Comparison of ENCODE assay signal across 8 mouse cellular contexts in the genomic region with DNA sequence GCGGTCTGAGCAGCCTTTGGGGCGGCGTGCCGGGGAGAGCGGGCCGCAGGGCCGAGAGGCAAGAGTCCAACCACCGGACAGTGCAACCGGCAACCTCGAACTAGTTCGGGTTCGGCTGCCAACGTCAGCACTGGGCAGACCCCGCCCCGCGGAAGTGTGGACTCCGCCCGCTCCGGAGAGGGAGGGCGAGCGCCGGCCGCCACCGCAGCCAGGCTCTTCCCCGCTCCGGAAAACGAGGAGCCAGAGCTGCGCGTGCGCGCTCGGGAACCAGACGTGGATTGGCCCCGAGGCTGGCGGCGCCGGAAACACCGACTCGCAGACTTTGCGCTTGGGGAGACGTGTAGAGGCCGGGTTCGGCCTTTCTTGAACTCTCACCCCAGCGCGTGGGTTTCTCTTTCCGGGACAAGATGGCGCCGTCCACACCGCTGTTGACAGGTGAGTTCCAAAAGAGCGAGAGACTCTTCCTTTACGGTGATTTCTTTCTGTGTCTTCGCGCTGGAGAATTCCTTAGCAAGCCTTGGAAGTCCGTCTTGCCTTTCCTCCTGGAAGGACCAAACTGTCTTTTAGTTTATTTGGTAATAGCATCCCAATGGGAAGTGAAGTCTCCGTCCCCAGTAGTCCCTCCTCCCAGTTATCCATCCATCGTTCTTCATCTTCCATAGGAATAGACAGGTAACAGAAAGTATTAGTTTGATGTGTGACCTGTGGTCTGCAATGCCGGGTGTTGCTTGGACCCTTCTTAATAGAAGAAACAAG. TPM values are rescaled to one million over a fixed set of nuclear protein-coding genes. Genes with fewer than 3 reads are reported as not detected.
DNase-seq lines count a peak whose midpoint lies in the region; ATAC-seq lines count a peak whose summit lies in the region.

A gene (plus strand): TSS at position 170 of the 756 bp plus-strand sequence.
A gene (minus strand): TSS at position 241 of the 756 bp plus-strand sequence.

- peak; percentile 95 for ATAC-seq in megakaryocyte progenitor cell, adult 5-6 weeks (replicated peaks; ENCODE audit: poor library complexity)

- peak; percentile 99 for DNase-seq in adipocyte (ENCODE audit: low spot score)
- DNase-seq in embryo, embryonic 10 days (ENCODE audit: low spot score): peak; percentile 98
- DNase-seq in gastrocnemius, postnatal 10 days: peak; percentile 97
- peak; percentile 99 for DNase-seq in induced T-regulatory cell, adult 2 months (ENCODE audit: low read depth)
- DNase-seq in left cerebral cortex, adult 9 months (ENCODE audit: low spot score in 2 of 2): peak; percentile 97 to 99
- peak; percentile 99 for DNase-seq in right cerebral cortex, postnatal 14 days
- DNase-seq in urinary bladder, postnatal 36 days (ENCODE audit: low spot score in 2 of 2): peak; percentile 94 to 99

RNA-seq across cellular contexts. Expression of the first gene that starts in this region (rescaled TPM):
- total RNA-seq in gastrocnemius, postnatal 10 days (2021): 10 to 100 TPM; 48.2 to 50.7 TPM
- total RNA-seq in megakaryocyte progenitor cell, adult 5-6 weeks (2015): 173 and 174 TPM in 2 replicates
- total RNA-seq in megakaryocyte progenitor cell, adult 5-6 weeks (2017): 94.7 and 102 TPM in 2 replicates

RNA-seq across cellular contexts. Expression of the second gene that starts in this region (rescaled TPM):
- 10 to 100 TPM; 16.5 to 19.4 TPM for total RNA-seq in gastrocnemius, postnatal 10 days (2021)
- 130 and 146 TPM in 2 replicates for total RNA-seq in megakaryocyte progenitor cell, adult 5-6 weeks (2015)
- 136 and 145 TPM in 2 replicates for total RNA-seq in megakaryocyte progenitor cell, adult 5-6 weeks (2017)

Comparison
In these comparisons a context has a peak if more than half of its experiments do, and no peak if none do; other contexts are left out.
1. Peak in every context shown above with its lines: DNase-seq and ATAC-seq.
2. RNA of the second gene that starts in this region (total RNA-seq): 130 to 146 TPM in megakaryocyte progenitor cell, adult 5-6 weeks; 16.5 to 19.4 TPM in gastrocnemius, postnatal 10 days; every median in the first group is over 4 times any median in the second.